Mouse (Mus musculus) embryonic facial prominence, embryonic 13.5 days (tissue): ENCODE results near the gene Ltbr. TPM values are rescaled to one million over a fixed set of nuclear protein-coding genes. Genes with fewer than 3 reads are reported as not detected.

Experiments
- ATAC-seq: fragments of 200-750 bp; cut with Nextera tagmentation; 2 replicates; pipeline ENCODE4 v1.8.0; 2017; ENCODE audit warnings: low read depth; ENCODE audit not compliant: insufficient number of reproducible peaks, insufficient read depth, low FRiP score, low TSS enrichment
- H3K27ac ChIP-seq: fragments of 300-500 bp; sonication (generic); 2 replicates; pipeline ENCODE4 v1.5.1; 2015; ENCODE audit warnings: moderate library complexity, mild to moderate bottlenecking, inconsistent platforms
- H3K27me3 ChIP-seq: fragments of 300-500 bp; sonication (generic); 2 replicates; pipeline ENCODE4 v1.6.1; 2015; ENCODE audit warnings: mild to moderate bottlenecking, inconsistent platforms
- H3K36me3 ChIP-seq: fragments of 300-500 bp; sonication (generic); 2 replicates; pipeline ENCODE4 v1.6.1; 2015; ENCODE audit warnings: mild to moderate bottlenecking, inconsistent platforms
- H3K4me1 ChIP-seq: fragments of 300-500 bp; sonication (generic); 2 replicates; pipeline ENCODE4 v1.6.1; 2015; ENCODE audit warnings: inconsistent platforms
- H3K4me2 ChIP-seq: fragments of 300-500 bp; sonication (generic); 2 replicates; pipeline ENCODE4 v1.6.1; 2015; ENCODE audit warnings: moderate library complexity, mild to moderate bottlenecking, inconsistent platforms
- H3K4me3 ChIP-seq: fragments of 300-500 bp; sonication (generic); 2 replicates; pipeline ENCODE4 v1.5.1; 2015; ENCODE audit warnings: mild to moderate bottlenecking, inconsistent platforms
- H3K9ac ChIP-seq: fragments of 300-500 bp; sonication (generic); 2 replicates; pipeline ENCODE4 v1.6.1; 2015; ENCODE audit warnings: mild to moderate bottlenecking, inconsistent platforms
- H3K9me3 ChIP-seq: fragments of 300-500 bp; sonication (generic); 2 replicates; pipeline ENCODE4 v1.6.1; 2016; ENCODE audit warnings: inconsistent platforms
- WGBS: fragments of 180-500 bp; shearing (Covaris S2); methylation state at CpG from one replicate; pipeline ENCODE4 v1.1.7; 2015; ENCODE audit warnings: mixed read lengths; 5-methylcytosine and 5-hydroxymethylcytosine counted together
- polyA plus RNA-seq: library from polyadenylated mRNA; unstranded; fragments of >200 nt; fragmentation: Nextera tagmentation; extraction: Ambion mirVana; gene quantifications from 2 replicates; pipeline ENCODE4 v1.2.1, GENCODE M21; 2015

The Ltbr gene
- polyA plus RNA-seq, 1 experiment from 2014 or later, result 33.1 TPM

DNA sequence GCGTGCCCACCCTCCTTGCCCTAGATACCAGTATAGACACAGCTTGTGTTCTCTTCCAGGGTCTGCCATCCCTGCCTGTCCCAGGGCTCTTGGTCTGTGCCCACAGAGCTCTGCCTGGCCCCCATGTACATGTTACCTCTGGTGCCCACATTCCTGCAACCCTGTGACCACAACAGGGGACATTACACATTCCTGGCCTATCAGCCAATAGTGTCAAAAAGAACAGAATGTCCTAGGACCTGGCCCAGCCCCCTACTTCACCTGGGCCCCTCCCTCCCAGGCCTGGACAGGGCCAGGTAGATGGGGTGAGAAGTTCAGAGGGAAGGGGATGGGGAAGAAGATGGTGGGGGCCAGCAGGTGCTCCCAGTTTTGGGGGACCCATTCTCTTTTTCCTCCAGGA is 6.6 kb upstream of the Ltbr start, which contains the start of gene Scnn1a:
Scnn1a (plus strand) TSS at position 337 of the 400 bp plus-strand sequence.
- H3K36me3 ChIP-seq, result no peaks in the 10 kb centered on the region
- H3K27me3 ChIP-seq, result peaks cover 45% of the 10 kb centered on the region
- H3K4me2 ChIP-seq, result peak within 1 kb of the TSS; percentile 15; the same call in 1 of the 2 replicates
- no peaks in the 10 kb centered on the region for H3K9me3 ChIP-seq
- ATAC-seq, result no peak; the same call in 1 of the 2 replicates
- H3K9ac ChIP-seq, result 0 out of 2 replicates have a peak within 1 kb of the TSS, but pooled peaks have one; percentile 16
- H3K27ac ChIP-seq, result no peak within 1 kb of the TSS
- H3K4me3 ChIP-seq, result no peak within 1 kb of the TSS
- peaks cover 17% of the 10 kb centered on the region for H3K4me1 ChIP-seq
- 79% methylated on average over 1 of the region's 1 CpGs for WGBS

DNA sequence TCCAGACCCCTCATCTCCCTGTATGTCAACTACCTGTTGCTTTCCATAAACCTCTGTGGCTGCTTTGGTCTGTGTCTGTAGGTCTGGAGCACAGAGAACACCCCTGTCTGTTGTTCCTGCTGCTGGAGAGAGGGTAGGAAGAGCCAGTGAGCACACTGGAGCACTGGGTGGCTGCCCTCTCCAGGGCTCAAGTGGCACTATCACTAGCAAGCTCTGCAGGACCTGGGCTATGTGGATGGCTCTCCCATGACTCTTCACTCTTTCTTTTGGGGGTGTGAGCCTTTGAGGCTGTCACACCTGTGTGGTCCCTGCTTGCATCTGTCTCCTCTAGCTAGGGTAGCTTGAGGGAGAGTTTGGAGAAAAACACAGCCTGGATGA is 6.2 kb upstream of the Ltbr start:
- Histone ChIP-seq H3K36me3 (no peaks in the 10 kb centered on the region), H3K4me1 (peaks cover 17% of the 10 kb centered on the region), H3K4me2 (no peak overlapping the region), H3K27me3 (peaks cover 45% of the 10 kb centered on the region), H3K9ac (no peak overlapping the region), H3K9me3 (no peaks in the 10 kb centered on the region), H3K27ac (no peak overlapping the region), H3K4me3 (no peak overlapping the region)
- ATAC-seq, result no peak

DNA sequence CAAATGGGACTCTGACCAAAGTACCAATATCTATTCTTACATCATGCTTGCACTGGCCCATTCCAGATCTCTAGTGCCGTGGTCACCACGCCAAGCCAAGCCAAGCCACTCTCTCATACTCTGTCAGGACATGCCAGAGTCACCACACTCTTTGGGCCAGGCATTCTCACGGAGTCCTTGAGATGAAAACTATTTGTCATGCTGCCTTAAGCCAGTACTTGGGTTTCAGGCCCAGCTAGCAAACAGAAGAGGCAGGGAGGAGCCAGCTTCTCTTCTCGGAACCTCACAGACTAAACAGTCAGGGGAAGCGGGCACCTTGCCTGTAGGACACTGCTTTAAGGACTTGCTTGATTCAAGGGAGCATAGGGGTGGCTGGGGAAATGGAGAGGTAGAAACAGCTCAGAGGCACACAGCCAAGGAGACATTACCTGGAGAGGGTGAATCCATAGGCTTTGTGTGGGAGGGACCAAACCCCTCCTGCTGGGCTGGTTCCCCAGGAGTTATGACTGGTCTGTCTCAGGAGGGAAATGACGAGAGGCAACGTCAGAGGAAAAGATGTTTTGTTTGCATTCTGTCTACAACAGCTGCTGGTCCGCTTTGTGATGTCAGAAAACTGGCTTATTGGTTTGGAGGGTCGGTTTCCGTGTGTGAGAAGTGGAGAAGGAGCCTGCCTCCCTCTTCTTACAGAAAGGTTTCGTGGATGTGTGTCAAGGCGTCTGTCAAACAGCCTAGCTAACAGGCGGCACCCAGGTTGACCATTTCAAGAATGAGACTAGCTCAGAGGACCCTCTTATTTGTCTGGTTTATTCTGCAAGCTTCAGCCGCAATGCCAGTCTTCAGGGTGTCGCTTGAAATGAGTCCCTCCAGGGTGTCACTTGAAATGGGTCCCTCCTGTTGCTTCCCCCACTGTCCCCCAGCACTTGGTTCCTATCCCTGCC is 5.6 kb upstream of the Ltbr start:
- Histone ChIP-seq H3K27ac (no peak overlapping the region), H3K27me3 (peaks cover 45% of the 10 kb centered on the region), H3K4me2 (no peak overlapping the region), H3K4me3 (no peak overlapping the region), H3K4me1 (peaks cover 19% of the 10 kb centered on the region), H3K9me3 (no peaks in the 10 kb centered on the region), H3K36me3 (no peaks in the 10 kb centered on the region), H3K9ac (no peak overlapping the region)
- WGBS, result 62% methylated on average over 15 of the region's 15 CpGs
- ATAC-seq, result no peak

DNA sequence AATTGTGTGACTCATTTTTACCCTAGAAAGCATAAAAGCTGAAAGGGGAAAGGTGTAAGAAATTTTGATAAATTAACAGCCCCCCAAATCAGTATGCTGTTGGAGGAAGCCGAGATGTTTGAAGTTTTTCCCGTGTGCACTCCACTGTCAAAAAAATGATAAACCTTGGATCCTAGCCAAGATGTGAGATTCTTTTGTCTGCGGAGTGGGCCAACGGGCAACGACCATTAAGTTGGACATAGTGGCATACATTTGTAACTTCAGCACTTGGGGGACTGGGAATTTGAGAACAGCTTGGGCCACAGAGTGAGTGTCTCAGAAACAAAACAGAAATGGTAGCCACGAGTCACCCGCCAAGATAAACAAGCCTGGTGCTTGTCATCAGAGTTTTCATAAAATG is 3.4 kb upstream of the Ltbr start:
- Histone ChIP-seq H3K36me3 (peaks cover under 1% of the 10 kb centered on the region; the same call in 1 of the 2 replicates), H3K9ac (no peak overlapping the region), H3K4me2 (no peak overlapping the region), H3K27ac (no peak overlapping the region), H3K4me1 (peaks cover 40% of the 10 kb centered on the region), H3K27me3 (peaks cover 30% of the 10 kb centered on the region), H3K4me3 (no peak overlapping the region), H3K9me3 (no peaks in the 10 kb centered on the region)
- ATAC-seq, result no peak
- WGBS, result 56% methylated on average over 7 of the region's 7 CpGs

DNA sequence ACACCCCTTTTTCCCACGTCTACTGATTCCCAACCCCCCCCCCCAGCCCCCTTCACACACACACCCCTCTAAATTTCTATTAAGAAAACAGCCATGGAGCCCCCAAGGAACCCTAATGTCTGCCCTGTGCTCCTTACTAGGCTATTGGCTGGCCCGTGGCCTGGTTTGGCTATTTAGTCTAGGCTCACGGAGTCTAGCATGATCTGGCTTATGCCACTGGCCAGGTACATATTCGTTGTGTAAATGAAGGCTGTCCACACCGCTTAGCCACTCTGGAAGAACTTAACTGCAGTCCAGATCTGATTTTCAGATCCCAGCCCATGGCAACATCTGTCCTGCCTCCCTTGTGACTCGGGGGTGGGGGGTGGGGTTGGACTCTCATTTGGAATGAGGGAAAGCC is 1.1 kb upstream of the Ltbr start:
- ATAC-seq, result no peak
- WGBS, result 75% methylated on average over 6 of the region's 6 CpGs
- peaks cover 7% of the 10 kb centered on the region for H3K27me3 ChIP-seq
- H3K9me3 ChIP-seq, result no peaks in the 10 kb centered on the region
- H3K36me3 ChIP-seq, result peaks cover 7% of the 10 kb centered on the region; the same call in 1 of the 2 replicates
- no peak overlapping the region for H3K27ac ChIP-seq
- 0 out of 2 replicates have a peak overlapping the region, but pooled peaks have one; percentile 74 for H3K4me2 ChIP-seq
- H3K4me3 ChIP-seq, result no peak overlapping the region
- peak overlapping the region; percentile 81; the same call in 1 of the 2 replicates for H3K9ac ChIP-seq
- peaks cover 39% of the 10 kb centered on the region for H3K4me1 ChIP-seq

DNA sequence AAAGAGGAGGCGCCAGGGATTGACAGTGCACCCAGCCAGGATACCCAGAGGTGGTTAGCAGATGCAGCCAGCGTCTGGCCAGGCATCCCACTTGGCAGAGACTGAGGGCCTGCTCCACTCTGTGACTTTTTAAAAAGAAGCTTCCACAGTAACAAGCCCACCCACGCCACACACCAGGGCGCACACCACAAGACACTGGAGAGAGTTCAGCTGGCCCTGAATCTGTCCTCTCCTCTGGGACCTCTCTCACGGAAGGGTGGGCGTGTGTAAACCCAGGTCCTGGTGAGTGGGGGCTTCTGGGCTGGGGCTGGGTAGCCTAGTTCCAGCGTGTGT is 512 bp upstream of the Ltbr start:
- no peak for ATAC-seq
- Histone ChIP-seq H3K4me1 (peaks cover 38% of the 10 kb centered on the region), H3K27me3 (peaks cover 1% of the 10 kb centered on the region; the same call in 1 of the 2 replicates), H3K27ac (peak overlapping the region; percentile 16; the same call in 1 of the 2 replicates), H3K36me3 (peaks cover 7% of the 10 kb centered on the region; the same call in 1 of the 2 replicates), H3K4me3 (peak overlapping the region; percentile 52), H3K9ac (peak overlapping the region; percentile 81), H3K4me2 (peak overlapping the region; percentile 74), H3K9me3 (no peaks in the 10 kb centered on the region)
- WGBS, result 54% methylated on average over 7 of the region's 7 CpGs

DNA sequence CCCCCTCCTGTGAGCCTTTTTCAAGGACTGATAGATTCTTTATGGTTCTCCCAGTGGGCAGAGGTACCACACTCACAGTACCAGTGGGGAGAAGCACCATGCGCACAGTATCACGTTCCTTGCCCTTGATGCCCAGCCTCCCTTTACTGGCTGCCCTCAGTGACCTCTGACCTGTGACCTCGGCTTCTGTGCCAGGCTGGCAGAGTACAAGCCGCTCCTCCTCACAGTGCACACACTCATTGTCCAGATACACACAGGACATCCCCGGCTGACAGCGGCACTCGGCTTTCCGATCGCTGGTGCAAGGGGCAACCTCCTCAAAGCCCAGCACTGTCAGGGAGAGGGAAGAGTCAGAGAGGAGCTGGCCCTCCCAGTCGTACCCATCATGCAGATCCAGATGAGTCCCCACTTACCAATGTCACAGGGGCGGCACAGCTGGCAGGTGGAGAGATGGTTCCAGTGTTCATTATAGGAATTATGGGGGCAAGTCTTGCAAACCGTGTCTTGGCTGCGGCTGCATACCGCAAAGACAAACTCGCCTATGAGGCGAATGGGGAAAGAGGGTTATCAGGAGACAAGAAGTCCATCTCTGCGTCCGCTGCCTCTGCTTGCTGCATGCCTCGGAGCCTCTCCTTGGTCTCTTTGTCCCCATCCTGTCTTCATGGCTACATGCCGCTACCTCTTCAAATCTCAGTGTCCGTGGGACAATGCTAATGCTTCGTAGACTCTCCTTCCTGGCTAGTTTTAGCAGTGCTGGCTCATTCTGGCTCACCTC is 917 bp downstream of the Ltbr start:
- H3K4me3 ChIP-seq, result peak overlapping the region; percentile 52
- ATAC-seq, result no peak
- H3K9ac ChIP-seq, result peak overlapping the region; percentile 81
- no peaks in the 10 kb centered on the region for H3K9me3 ChIP-seq
- no peaks in the 10 kb centered on the region for H3K27me3 ChIP-seq
- peak overlapping the region; percentile 74 for H3K4me2 ChIP-seq
- 0 out of 2 replicates have a peak overlapping the region, but pooled peaks have one; percentile 64 for H3K27ac ChIP-seq
- 70% methylated on average over 22 of the region's 22 CpGs for WGBS
- peaks cover 41% of the 10 kb centered on the region for H3K4me1 ChIP-seq
- H3K36me3 ChIP-seq, result peaks cover 7% of the 10 kb centered on the region; the same call in 1 of the 2 replicates

DNA sequence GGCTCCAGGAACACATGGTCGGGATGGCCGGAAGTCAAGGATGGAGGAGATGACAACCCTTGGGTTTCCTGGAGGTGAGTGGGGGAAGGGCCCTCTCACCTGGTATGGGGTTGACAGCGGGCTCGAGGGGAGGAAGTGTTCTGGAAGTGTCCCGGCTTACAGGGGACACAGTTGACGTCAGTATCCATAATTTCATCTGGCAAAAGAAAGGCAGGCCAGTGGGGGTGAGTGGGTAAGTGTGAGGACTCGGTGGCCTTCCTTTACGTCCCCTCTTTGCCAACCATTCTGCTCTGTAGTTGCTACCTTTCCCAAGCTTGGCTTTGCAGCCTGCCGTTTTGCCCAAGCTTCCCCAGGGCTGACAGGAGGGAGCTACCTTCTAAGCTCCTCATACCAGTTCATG is 1.5 kb downstream of the Ltbr start:
- Histone ChIP-seq H3K9ac (peak overlapping the region; percentile 81; the same call in 1 of the 2 replicates), H3K27me3 (no peaks in the 10 kb centered on the region), H3K27ac (no peak overlapping the region), H3K9me3 (no peaks in the 10 kb centered on the region), H3K36me3 (peaks cover 9% of the 10 kb centered on the region), H3K4me1 (peaks cover 41% of the 10 kb centered on the region), H3K4me2 (peak overlapping the region; percentile 74), H3K4me3 (peak overlapping the region; percentile 52; the same call in 1 of the 2 replicates)
- ATAC-seq, result no peak
- 75% methylated on average over 9 of the region's 9 CpGs for WGBS

DNA sequence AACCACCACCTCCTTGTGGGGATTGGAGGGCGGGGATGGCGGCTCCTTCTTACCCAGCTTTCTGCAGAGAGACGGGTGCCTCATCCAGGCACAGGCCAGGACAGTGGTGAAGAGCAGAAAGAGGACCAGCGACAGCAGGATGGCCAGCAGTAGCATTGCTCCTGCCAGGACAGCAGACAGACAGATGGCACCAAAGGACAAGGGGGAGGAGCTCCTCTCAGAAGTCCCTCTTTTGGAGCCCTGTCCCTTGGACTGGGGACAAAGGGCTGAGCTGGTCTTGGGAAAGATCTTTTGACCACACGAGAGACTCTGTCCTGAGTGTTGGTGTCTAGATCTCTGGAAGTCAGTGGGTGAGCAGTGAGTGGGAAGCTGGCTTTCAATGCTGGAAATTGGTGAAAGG is 4.3 kb downstream of the Ltbr start:
- H3K9me3 ChIP-seq, result no peaks in the 10 kb centered on the region
- H3K4me2 ChIP-seq, result peak overlapping the region; percentile 43; the same call in 1 of the 2 replicates
- peaks cover 41% of the 10 kb centered on the region for H3K4me1 ChIP-seq
- ATAC-seq, result no peak
- no peak overlapping the region for H3K4me3 ChIP-seq
- H3K27ac ChIP-seq, result no peak overlapping the region; the same call in 1 of the 2 replicates
- WGBS, result 52% methylated on average over 5 of the region's 5 CpGs
- H3K36me3 ChIP-seq, result peaks cover 22% of the 10 kb centered on the region
- H3K27me3 ChIP-seq, result no peaks in the 10 kb centered on the region
- no peak overlapping the region for H3K9ac ChIP-seq

DNA sequence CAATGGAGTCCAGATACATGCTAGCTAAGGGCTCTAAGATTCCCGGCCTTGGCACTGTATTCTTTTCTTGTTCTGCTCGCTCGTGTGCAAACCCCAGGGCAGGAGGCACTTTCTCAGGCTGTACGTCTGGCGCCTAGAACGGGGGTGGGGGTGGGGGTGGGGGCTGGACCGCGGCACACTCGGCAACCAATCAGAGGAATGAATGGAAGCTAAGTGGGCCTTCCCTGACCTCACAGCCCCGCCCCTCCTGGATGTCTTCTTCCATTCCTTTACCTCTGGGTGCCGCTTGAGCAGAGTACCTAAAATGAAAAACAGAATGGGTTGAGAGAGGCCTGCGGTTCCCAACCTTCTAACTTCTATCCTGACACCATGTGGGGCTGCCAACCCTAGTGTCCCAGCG is 4.8 kb downstream of the Ltbr start:
- Histone ChIP-seq H3K9me3 (no peaks in the 10 kb centered on the region), H3K4me1 (peaks cover 36% of the 10 kb centered on the region), H3K27ac (no peak overlapping the region; the same call in 1 of the 2 replicates), H3K4me3 (no peak overlapping the region), H3K9ac (no peak overlapping the region), H3K4me2 (peak overlapping the region; percentile 43), H3K36me3 (peaks cover 22% of the 10 kb centered on the region), H3K27me3 (no peaks in the 10 kb centered on the region)
- WGBS, result 6% methylated on average over 13 of the region's 13 CpGs
- 0 out of 2 replicates have a peak, but pooled peaks have one; percentile 35 for ATAC-seq

DNA sequence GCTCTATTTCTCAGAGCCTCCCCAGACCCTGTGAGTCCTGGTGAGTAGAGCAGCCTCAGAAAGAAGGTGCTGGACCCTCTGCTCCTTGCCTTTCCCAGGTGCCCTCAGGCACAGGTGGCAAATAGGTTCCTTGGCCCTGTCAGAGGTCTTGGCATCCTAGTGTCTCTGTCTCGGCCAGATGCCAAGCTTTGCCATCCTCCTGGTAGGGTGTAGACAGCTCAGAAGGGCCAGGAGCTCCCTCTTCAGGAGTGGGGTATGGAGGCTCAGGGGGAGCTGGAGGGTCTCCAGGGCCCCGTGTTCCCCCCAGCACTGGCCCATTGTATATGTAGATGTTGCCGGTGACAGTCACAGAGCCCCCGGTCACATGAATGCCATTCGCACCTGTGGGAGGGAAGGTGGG is 6.6 kb downstream of the Ltbr start:
- ATAC-seq, result no peak
- no peaks in the 10 kb centered on the region for H3K9me3 ChIP-seq
- no peak overlapping the region for H3K27ac ChIP-seq
- H3K4me3 ChIP-seq, result no peak overlapping the region
- 88% methylated on average over 5 of the region's 5 CpGs for WGBS
- H3K4me1 ChIP-seq, result peaks cover 30% of the 10 kb centered on the region
- peaks cover 22% of the 10 kb centered on the region for H3K36me3 ChIP-seq
- no peaks in the 10 kb centered on the region for H3K27me3 ChIP-seq
- no peak overlapping the region for H3K9ac ChIP-seq
- H3K4me2 ChIP-seq, result no peak overlapping the region
